Mouse (Mus musculus) myocyte (in vitro differentiated cells): ENCODE measurements at regions not wholly inside any gene's neighbourhood (a gene's known extent, or its start where the extent isn't known, plus 50 kb on each side); places are given as distances from the start of the nearest gene placed in this dataset.

Experiments used
- CEBPB ChIP-seq: IDR thresholded peaks from 2 replicates; pipeline ENCODE4 v1.6.1; 2011; ENCODE audit warnings: mild to moderate bottlenecking, moderate library complexity; ENCODE audit not compliant: poor library complexity, insufficient read depth, severe bottlenecking
- E2F4 ChIP-seq: IDR thresholded peaks from one replicate; pipeline ENCODE4 v1.6.1; 2011; ENCODE audit warnings: mild to moderate bottlenecking, control low read depth, moderate library complexity; ENCODE audit not compliant: insufficient read depth
- MAX ChIP-seq: IDR thresholded peaks from one replicate; pipeline ENCODE4 v1.6.1; 2011; ENCODE audit warnings: low read depth, mild to moderate bottlenecking, control low read depth
- MYOD1 ChIP-seq, 3 experiments: IDR thresholded peaks; one replicate each; pipeline ENCODE4 v1.6.1; 2011; ENCODE audit warnings: control low read depth in 2 of 3, low read depth in 2 of 3, mild to moderate bottlenecking in 2 of 3, moderate library complexity in 1 of 3; ENCODE audit not compliant: insufficient read length in 2 of 3, control insufficient read depth in 1 of 3
- MYOG ChIP-seq, 3 experiments: IDR thresholded peaks; one replicate each; pipeline ENCODE4 v1.6.1; 2011; ENCODE audit warnings: control low read depth in 2 of 3, low read depth in 2 of 3, mild to moderate bottlenecking in 2 of 3; ENCODE audit not compliant: insufficient read length in 2 of 3, control insufficient read depth in 1 of 3, insufficient read depth in 1 of 3
- POLR2A ChIP-seq: IDR thresholded peaks from one replicate; pipeline ENCODE4 v1.6.1; 2011; ENCODE audit warnings: low read depth, mild to moderate bottlenecking, control low read depth, moderate library complexity; ENCODE audit not compliant: insufficient read length
- POLR2AphosphoS2 ChIP-seq: IDR thresholded peaks from one replicate; pipeline ENCODE4 v1.6.1; 2011; ENCODE audit warnings: low read depth, control low read depth; ENCODE audit not compliant: insufficient read length
- REST ChIP-seq: IDR thresholded peaks from one replicate; pipeline ENCODE4 v1.6.1; 2011; ENCODE audit warnings: mild to moderate bottlenecking, control low read depth, moderate library complexity; ENCODE audit not compliant: insufficient read depth, insufficient read length
- SRF ChIP-seq: IDR thresholded peaks from one replicate; pipeline ENCODE4 v1.6.1; 2011; ENCODE audit warnings: low read depth; ENCODE audit not compliant: control insufficient read depth, insufficient read length
- TCF12 ChIP-seq: IDR thresholded peaks from one replicate; pipeline ENCODE4 v1.6.1; 2011; ENCODE audit warnings: mild to moderate bottlenecking, control low read depth; ENCODE audit not compliant: poor library complexity, insufficient read depth, severe bottlenecking
- TCF3 ChIP-seq: IDR thresholded peaks from one replicate; pipeline ENCODE4 v1.6.1; 2011; ENCODE audit warnings: low read depth, control low read depth; ENCODE audit not compliant: insufficient read length
- USF1 ChIP-seq: IDR thresholded peaks from one replicate; pipeline ENCODE4 v1.6.1; 2011; ENCODE audit warnings: low read depth, mild to moderate bottlenecking, control low read depth, moderate library complexity

- TF ChIP-seq POLR2A (no peak), TCF12 (no peak), TCF3 (no peak), MAX (no peak), CEBPB (no peak), USF1 (no peak), E2F4 (no peak), MYOD1 (IDR thresholded peaks at IDR 0.05; ENCODE audit: control insufficient read depth in 1 of 3, insufficient read length in 2 of 3, low read depth in 2 of 3) (no peak), MYOG (IDR thresholded peaks at IDR 0.05; ENCODE audit: control insufficient read depth in 1 of 3, insufficient read depth in 1 of 3, insufficient read length in 2 of 3, low read depth in 2 of 3) (no peak), REST (no peak), POLR2AphosphoS2 (no peak), SRF (no peak)
These were observed 286.4 kb downstream of the Foxo1 start for GRCm38 (mm10) chr3:52554490-52554889.
